Mouse (Mus musculus): ENCODE measurements at regions not wholly inside any gene's neighbourhood (a gene's known extent, or its start where the extent isn't known, plus 50 kb on each side); places are given as distances from the start of the nearest gene placed in this dataset.
"Not testable (repeated sequence)": the region's sequence is repeated elsewhere in the genome, so short reads cannot be mapped to it uniquely, and the experiment has no call there.

DNA sequence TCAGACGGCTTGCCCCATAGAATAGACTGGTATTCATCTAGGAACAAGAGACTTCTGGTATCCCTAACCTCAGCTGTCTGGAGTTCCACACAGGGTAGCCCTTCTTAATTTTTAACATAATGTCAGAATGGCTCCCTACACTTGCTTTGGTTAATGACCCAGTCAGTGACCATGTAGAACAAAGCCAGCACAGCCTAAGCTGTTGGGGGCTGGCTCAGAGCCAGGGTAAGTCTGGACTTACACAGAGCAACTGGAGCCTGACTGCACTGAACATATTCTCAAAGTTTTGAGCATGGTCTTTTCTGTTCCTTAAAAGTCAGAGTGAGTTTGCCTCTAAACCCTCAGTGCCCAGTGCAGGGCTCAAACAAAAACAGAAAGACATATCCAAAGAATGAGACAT, 123.4 kb downstream of the Gm6685 start:
- DNase-seq: peak in 1 of 2 experiments; percentile 4

DNA sequence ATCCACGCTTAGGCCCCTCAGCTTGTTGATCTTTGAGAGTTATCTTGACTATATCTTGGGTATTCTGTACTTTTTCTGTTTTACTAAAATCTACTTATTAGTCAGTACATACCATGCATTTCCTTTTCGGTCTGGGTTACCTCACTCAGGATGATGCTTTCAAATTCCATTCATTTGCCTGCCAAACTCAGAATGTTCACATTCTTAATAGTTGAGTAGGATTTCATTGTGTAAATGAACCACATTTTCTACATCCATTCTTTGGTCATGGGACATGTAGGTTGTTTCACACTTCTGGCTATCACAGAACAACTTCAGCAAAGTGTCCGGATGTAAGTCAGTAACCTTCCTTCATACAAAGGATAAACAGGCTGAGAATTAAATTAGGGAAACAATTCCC, 126.1 kb downstream of the Gm6685 start:
- no peak for DNase-seq

DNA sequence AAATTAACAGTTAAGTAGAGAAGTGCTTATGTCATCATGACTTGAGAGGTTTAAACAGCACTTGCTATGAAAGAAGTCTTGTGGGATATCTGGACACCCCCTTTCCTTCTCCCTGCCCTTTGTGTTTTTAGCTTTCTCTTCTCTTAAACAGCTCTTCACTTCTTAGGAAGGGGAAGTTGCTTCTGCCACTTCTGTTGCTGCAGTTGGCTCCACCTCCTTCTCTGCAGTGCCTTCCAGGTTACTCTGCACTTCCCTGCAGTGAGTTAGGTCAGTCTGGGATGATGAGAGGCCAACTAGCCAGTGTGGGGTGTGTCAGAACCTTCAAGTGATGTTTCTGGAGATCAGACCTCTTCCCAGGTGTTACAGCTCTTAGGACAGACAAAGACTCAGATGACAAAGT, 137.5 kb downstream of the Gm6685 start:
- no peak for DNase-seq

DNA sequence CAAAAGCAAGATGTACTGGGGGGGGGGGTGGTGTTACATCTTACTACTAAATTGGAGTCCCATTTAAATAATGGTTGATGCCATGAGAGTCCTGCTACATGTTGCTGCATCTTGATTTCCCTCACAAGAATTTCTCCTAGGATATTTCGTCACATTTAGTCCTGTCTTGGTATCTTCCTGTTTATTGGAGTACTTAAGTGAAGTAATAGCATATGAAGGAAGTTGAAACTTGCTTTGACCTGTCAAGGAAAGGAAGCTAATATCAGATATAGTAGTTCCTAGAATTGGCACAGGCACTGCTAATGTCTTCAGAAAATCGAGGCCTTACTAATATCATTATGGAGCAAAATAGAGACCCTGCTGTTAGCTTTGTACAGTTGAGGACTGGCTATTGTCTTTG, 151.5 kb downstream of the Gm6685 start:
- no peak for DNase-seq

DNA sequence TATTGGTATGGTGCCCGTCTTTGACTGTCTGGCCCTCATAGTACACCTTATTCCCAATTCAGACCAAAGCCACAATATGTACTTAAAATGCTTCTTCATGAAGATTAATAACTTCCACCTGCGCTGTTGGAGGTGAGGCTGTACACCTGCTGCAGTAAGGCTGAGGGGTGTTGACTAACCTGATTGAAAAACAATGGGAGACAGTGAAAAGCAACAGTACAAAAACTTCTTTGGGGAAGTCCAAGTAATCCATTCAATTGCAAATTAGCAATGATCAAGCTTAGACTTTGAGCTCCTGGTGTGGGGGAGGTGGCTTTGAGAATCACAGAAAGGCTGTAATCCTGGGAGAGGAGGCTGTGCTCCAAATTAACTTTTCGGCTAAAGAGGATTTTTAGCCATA, 152.2 kb downstream of the Gm6685 start:
- not testable (repeated sequence) for DNase-seq

DNA sequence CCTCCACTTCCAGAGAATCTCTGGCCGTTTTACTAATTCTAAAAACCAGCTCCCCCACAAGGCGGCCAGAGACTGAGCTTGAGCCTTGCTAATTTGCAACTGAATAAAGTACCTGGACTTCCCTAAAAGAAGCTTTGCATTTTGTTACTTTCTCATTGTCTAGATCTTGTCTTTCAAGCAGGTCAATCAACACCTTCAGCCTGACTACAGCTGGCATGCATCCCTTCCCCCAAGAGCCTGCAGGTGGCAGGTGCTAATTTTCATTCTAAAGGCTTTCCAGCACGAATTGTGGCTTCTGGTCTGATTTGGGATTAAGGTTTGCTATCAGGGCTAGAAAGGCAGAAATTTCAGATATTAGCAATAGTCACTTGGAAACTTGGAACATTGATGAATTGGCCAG, 168.4 kb downstream of the Gm6685 start:
- no peak for DNase-seq

DNA sequence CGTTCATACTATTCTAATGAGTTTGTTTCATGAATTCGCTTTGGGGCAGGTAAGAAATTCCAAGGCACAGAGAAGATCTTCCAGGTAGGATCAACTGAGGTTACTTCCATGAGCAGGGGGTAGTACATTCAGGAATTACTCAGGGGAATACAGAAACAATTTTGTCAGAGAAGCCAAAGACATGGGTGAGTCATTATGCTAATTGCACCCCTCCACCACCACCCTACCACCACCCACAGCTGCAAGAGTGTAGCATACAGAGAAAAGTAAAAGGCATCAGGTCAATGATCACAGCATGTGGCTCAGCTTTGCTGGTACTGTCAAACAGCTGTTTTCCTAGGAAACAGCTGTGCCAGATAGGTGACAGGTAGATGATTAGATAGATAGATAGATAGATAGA, 187.2 kb downstream of the Gm6685 start:
- no peak for DNase-seq
